Mouse (Mus musculus) liver, embryonic 14.5 days (tissue): ENCODE measurements around the gene H2-K1. TPM values are rescaled to one million over a fixed set of nuclear protein-coding genes. Genes with fewer than 3 reads are reported as not detected.
A peak's percentile ranks its signal among the peaks of the same experiment; 100 is the strongest.

Experiments used
- ATAC-seq: fragments of 200-750 bp; cut with Nextera tagmentation; 2 replicates; pipeline ENCODE4 v1.8.0; 2017; ENCODE audit warnings: moderate number of reproducible peaks, mild to moderate bottlenecking, moderate library complexity; ENCODE audit not compliant: insufficient read depth
- DNase-seq, 3 experiments: peaks; one replicate each; pipeline ENCODE4 v3.0.0-alpha.2; 2012 to 2013; ENCODE audit warnings: low read depth in 3 of 3, low spot score in 3 of 3
- H3K27ac ChIP-seq: fragments of 300-500 bp; sonication (generic); 2 replicates; pipeline ENCODE4 v1.5.1; 2014; ENCODE audit warnings: moderate library complexity, mild to moderate bottlenecking, control low read depth, inconsistent platforms
- H3K27me3 ChIP-seq: fragments of 300-500 bp; sonication (generic); 2 replicates; pipeline ENCODE4 v1.6.1; 2014; ENCODE audit warnings: mild to moderate bottlenecking, low read length, moderate library complexity; ENCODE audit not compliant: control insufficient read depth, insufficient read depth
- H3K36me3 ChIP-seq: fragments of 300-500 bp; sonication (generic); replicated peaks from 2 replicates; pipeline ENCODE4 v1.6.1; 2014; ENCODE audit warnings: low read depth; ENCODE audit not compliant: control insufficient read depth, insufficient read depth
- H3K4me1 ChIP-seq, 2 experiments: fragments of 200-500 bp in 1 of 2; fragments of 300-500 bp in 1 of 2; sonication (generic) in 1 of 2; replicated peaks; 2 replicates each; pipeline ENCODE4 v1.6.1; 2012 to 2014; ENCODE audit warnings: antibody characterized with exemption in 1 of 2, inconsistent platforms in 1 of 2, low read length in 1 of 2; ENCODE audit not compliant: control insufficient read depth in 2 of 2, insufficient read depth in 2 of 2
- H3K4me2 ChIP-seq: fragments of 300-500 bp; sonication (generic); 2 replicates; pipeline ENCODE4 v1.6.1; 2014; ENCODE audit warnings: low read depth, mild to moderate bottlenecking, control low read depth, moderate library complexity
- H3K4me3 ChIP-seq, 2 experiments: fragments of 200-500 bp in 1 of 2; fragments of 300-500 bp in 1 of 2; sonication (generic) in 1 of 2; 2 replicates each; pipeline ENCODE4 v1.5.1; 2012 to 2014; ENCODE audit warnings: low read depth in 2 of 2, low read length in 2 of 2, mild to moderate bottlenecking in 2 of 2, control low read depth in 1 of 2, inconsistent platforms in 1 of 2, moderate library complexity in 1 of 2; ENCODE audit not compliant: insufficient read depth in 1 of 2
- H3K9ac ChIP-seq: fragments of 300-500 bp; sonication (generic); replicated peaks from 2 replicates; pipeline ENCODE4 v1.6.1; 2014; ENCODE audit warnings: mild to moderate bottlenecking, control low read depth, moderate library complexity
- H3K9me3 ChIP-seq: fragments of 300-500 bp; sonication (generic); 2 replicates; pipeline ENCODE4 v1.6.1; 2016; ENCODE audit warnings: low read length, mixed read lengths; ENCODE audit not compliant: control insufficient read depth
- CTCF ChIP-seq: IDR thresholded peaks from 2 replicates; pipeline ENCODE4 v1.5.1; 2016; ENCODE audit warnings: antibody characterized with exemption, low read depth, control low read depth
- EP300 ChIP-seq: IDR thresholded peaks from 2 replicates; pipeline ENCODE4 v1.6.1; 2016; ENCODE audit warnings: antibody characterized with exemption, low read depth
- WGBS: fragments of 180-500 bp; shearing (Covaris S2); extraction: QIAGEN DNeasy Blood & Tissue Kit; methylation state at CpG from one replicate; pipeline ENCODE4 v1.1.7; 2014; ENCODE audit not compliant: insufficient replicate concordance; 5-methylcytosine and 5-hydroxymethylcytosine counted together
- polyA plus RNA-seq, 2 experiments: library from polyadenylated mRNA; depleted of rRNA in 1 of 2; stranded (reverse) in 1 of 2; unstranded in 1 of 2; fragments of >200 nt; fragmentation: Nextera tagmentation in 1 of 2; extraction: Ambion mirVana in 1 of 2; gene quantifications; 2 replicates each; pipeline versions ENCODE4 v1.2.1 to v1.2.3; 2012 to 2014

H2-K1 gene
- polyA plus RNA-seq, 2 experiments = 107 to 124 TPM

DNA sequence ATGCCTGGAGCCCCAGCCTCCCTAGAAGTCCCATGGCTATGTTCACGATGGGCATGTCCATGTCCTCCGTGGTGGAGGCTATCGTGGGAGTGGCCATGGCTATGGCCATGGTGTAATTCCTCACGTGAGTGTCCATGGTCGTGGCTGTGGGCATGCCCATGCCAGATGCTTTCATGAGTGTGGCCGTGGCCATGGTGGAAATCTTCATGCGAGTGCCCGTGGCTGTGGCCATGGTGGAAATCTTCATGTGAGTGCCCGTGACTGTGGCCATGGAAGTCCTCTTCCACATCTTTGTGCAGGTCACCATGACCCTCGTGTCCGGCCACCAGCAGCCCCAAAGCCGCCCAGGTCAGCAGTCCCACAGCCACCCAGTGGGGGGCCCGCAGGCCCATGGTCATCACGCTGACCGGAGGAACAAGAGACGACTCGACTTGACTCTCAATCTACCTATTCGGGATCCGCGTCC, 30.7 kb upstream of the H2-K1 start:
- WGBS = 4% methylated on average over 20 of the region's 20 CpGs
- Histone ChIP-seq H3K4me2 (peak overlapping the region; percentile 85), H3K9ac (peak overlapping the region; percentile 67), H3K4me1 (peaks cover 10 to 27% of the 10 kb centered on the region in 2 experiments), H3K27me3 (no peaks in the 10 kb centered on the region), H3K36me3 (peaks cover 11% of the 10 kb centered on the region), H3K4me3 (peak overlapping the region; percentile 85 to 86), H3K9me3 (no peaks in the 10 kb centered on the region), H3K27ac (no peak overlapping the region; the same call in 1 of the 2 replicates)
- DNase-seq (no peak), ATAC-seq (no peak)
- TF ChIP-seq EP300 (no peak), CTCF (peak; percentile 26)

- no peak overlapping the region for H3K27ac ChIP-seq
- H3K4me3 ChIP-seq = peak overlapping the region; percentile 85 to 86
- H3K4me1 ChIP-seq = peaks cover 10 to 27% of the 10 kb centered on the region in 2 experiments
- ATAC-seq = no peak
- no peaks in the 10 kb centered on the region for H3K27me3 ChIP-seq
- H3K9me3 ChIP-seq = no peaks in the 10 kb centered on the region
- peaks cover 11% of the 10 kb centered on the region for H3K36me3 ChIP-seq
- H3K9ac ChIP-seq = 0 out of 2 replicates have a peak overlapping the region, but pooled peaks have one; percentile 19
- TF ChIP-seq EP300 (no peak), CTCF (no peak)
- WGBS = 76% methylated on average over 21 of the region's 21 CpGs
- H3K4me2 ChIP-seq = peak overlapping the region; percentile 85
- DNase-seq = no peak
Observed at GRCm38 (mm10) chr17:34029890-34030595, 29.9 kb upstream of the H2-K1 start.

GRCm38 (mm10) chr17:34029150-34029889, 29.2 kb upstream of the H2-K1 start:
- DNase-seq (no peak), ATAC-seq (no peak)
- WGBS = 72% methylated on average over 18 of the region's 18 CpGs
- H3K27ac ChIP-seq = no peak overlapping the region
- no peaks in the 10 kb centered on the region for H3K27me3 ChIP-seq
- H3K9ac ChIP-seq = no peak overlapping the region
- no peak overlapping the region for H3K4me3 ChIP-seq
- H3K4me1 ChIP-seq = peaks cover 10 to 27% of the 10 kb centered on the region in 2 experiments
- H3K9me3 ChIP-seq = no peaks in the 10 kb centered on the region
- peaks cover 11% of the 10 kb centered on the region for H3K36me3 ChIP-seq
- TF ChIP-seq CTCF (no peak), EP300 (no peak)
- H3K4me2 ChIP-seq = peak overlapping the region; percentile 85; the same call in 1 of the 2 replicates

GRCm38 (mm10) chr17:34028501-34029149, 28.5 kb upstream of the H2-K1 start:
- TF ChIP-seq CTCF (no peak), EP300 (no peak)
- Histone ChIP-seq H3K9me3 (no peaks in the 10 kb centered on the region), H3K9ac (no peak overlapping the region), H3K4me1 (peaks cover 10 to 31% of the 10 kb centered on the region in 2 experiments), H3K27ac (no peak overlapping the region), H3K27me3 (no peaks in the 10 kb centered on the region), H3K36me3 (peaks cover 11% of the 10 kb centered on the region), H3K4me3 (no peak overlapping the region), H3K4me2 (peak overlapping the region; percentile 70; the same call in 1 of the 2 replicates)
- 77% methylated on average over 17 of the region's 17 CpGs for WGBS
- ATAC-seq (no peak), DNase-seq (no peak)
